ENCODE assay signal across 22 mouse cellular contexts in genomic region chr11:39596479-39596878, GRCm38 (mm10).
DNase-seq lines count a peak whose midpoint lies in the region; ATAC-seq and TF ChIP-seq lines count a peak whose summit lies in the region.
"Had no signal": no experiment of that assay in that cellular context is flagged by ENCODE, and none has a peak within 500 bp of the region (broad histone marks: within the 10 kb centered on the region; RNA-seq: fewer than 3 reads in every experiment).

No protein-coding gene starts in this region.

- H3K9ac ChIP-seq in hindbrain, embryonic 12.5 days = no peak overlapping the region
- no peak overlapping the region for H3K9ac ChIP-seq in hindbrain, embryonic 11.5 days (ENCODE audit: low read depth, low read length)
- H3K9ac ChIP-seq in forebrain, postnatal 0 days = no peak overlapping the region
- H3K9ac ChIP-seq in midbrain, postnatal 0 days (replicated peaks; ENCODE audit: low read length, poor library complexity, severe bottlenecking) = no peak overlapping the region
- no peak overlapping the region for H3K9ac ChIP-seq in heart, adult 2 months (ENCODE audit: low read depth, low read length)
- H3K9ac ChIP-seq: embryonic facial prominence, embryonic 15.5 days; stomach, embryonic 15.5 days had no signal

- H3K4me2 ChIP-seq in hindbrain, embryonic 12.5 days (replicated peaks) = no peak overlapping the region
- no peak overlapping the region for H3K4me2 ChIP-seq in hindbrain, embryonic 11.5 days (replicated peaks; ENCODE audit: low read depth, low read length)
- no peak overlapping the region for H3K4me2 ChIP-seq in forebrain, postnatal 0 days (ENCODE audit: low read depth)
- no peak overlapping the region for H3K4me2 ChIP-seq in midbrain, postnatal 0 days (ENCODE audit: low read depth, low read length, poor library complexity, severe bottlenecking)
- H3K4me2 ChIP-seq: embryonic facial prominence, embryonic 15.5 days; stomach, embryonic 15.5 days had no signal

- intact Hi-C loops in heart, adult 2 months (cut with DNase I) = no loop called here

- no peak for TF ChIP-seq POLR2A in heart, adult 2 months (IDR thresholded peaks at IDR 0.05; ENCODE audit: insufficient read depth, low read depth, low read length)

- H3K4me3 ChIP-seq in hindbrain, embryonic 12.5 days = no peak overlapping the region
- no peak overlapping the region for H3K4me3 ChIP-seq in hindbrain, embryonic 11.5 days (ENCODE audit: low read depth, low read length)
- no peak overlapping the region for H3K4me3 ChIP-seq in forebrain, postnatal 0 days (ENCODE audit: low read depth, low read length)
- no peak overlapping the region for H3K4me3 ChIP-seq in midbrain, postnatal 0 days (ENCODE audit: low read depth, low read length)
- H3K4me3 ChIP-seq in heart, adult 2 months = no peak overlapping the region
- H3K4me3 ChIP-seq: embryonic facial prominence, embryonic 15.5 days; stomach, embryonic 15.5 days had no signal

- H3K79me2 ChIP-seq in heart, adult 2 months (replicated peaks; ENCODE audit: control insufficient read depth, insufficient read depth, low read length) = no peaks in the 10 kb centered on the region

- no peak for TF ChIP-seq CTCF in forebrain, postnatal 0 days (IDR thresholded peaks at IDR 0.05; ENCODE audit: low read depth)
- no peak for TF ChIP-seq CTCF in midbrain, postnatal 0 days (IDR thresholded peaks at IDR 0.05)
- TF ChIP-seq CTCF in heart, adult 2 months (IDR thresholded peaks at IDR 0.05) = no peak

- H3K36me3 ChIP-seq in hindbrain, embryonic 12.5 days = no peaks in the 10 kb centered on the region
- H3K36me3 ChIP-seq in hindbrain, embryonic 11.5 days (ENCODE audit: control insufficient read depth, insufficient read depth, low read length) = no peaks in the 10 kb centered on the region
- H3K36me3 ChIP-seq in forebrain, postnatal 0 days (ENCODE audit: insufficient read depth) = no peaks in the 10 kb centered on the region
- H3K36me3 ChIP-seq in midbrain, postnatal 0 days (ENCODE audit: insufficient read depth, low read length) = no peaks in the 10 kb centered on the region
- no peaks in the 10 kb centered on the region for H3K36me3 ChIP-seq in heart, adult 2 months (ENCODE audit: control insufficient read depth, insufficient read depth, low read length)
- H3K36me3 ChIP-seq: embryonic facial prominence, embryonic 15.5 days; stomach, embryonic 15.5 days had no signal

- ATAC-seq in hindbrain, embryonic 12.5 days (ENCODE audit: low FRiP score) = peak; percentile 75
- ATAC-seq in hindbrain, embryonic 11.5 days (ENCODE audit: low FRiP score) = no peak
- ATAC-seq in forebrain, postnatal 0 days = peak; percentile 53; the same call in 1 of the 2 replicates
- no peak for ATAC-seq in midbrain, postnatal 0 days (ENCODE audit: low FRiP score)
- ATAC-seq: activated CD4-positive, CD25-positive, alpha-beta regulatory T cell, adult 4 months had no signal

- TF ChIP-seq EP300 in heart, adult 2 months (IDR thresholded peaks at IDR 0.05; ENCODE audit: insufficient read depth, low read depth, low read length) = no peak

- 0 out of 2 replicates have a peak, but pooled peaks cover 2% of the 10 kb centered on the region for H3K4me1 ChIP-seq in hindbrain, embryonic 12.5 days
- no peaks in the 10 kb centered on the region for H3K4me1 ChIP-seq in hindbrain, embryonic 11.5 days (replicated peaks; ENCODE audit: control insufficient read depth, insufficient read depth, low read length)
- H3K4me1 ChIP-seq in forebrain, postnatal 0 days (ENCODE audit: insufficient read depth) = peaks cover 8% of the 10 kb centered on the region; the same call in 1 of the 2 replicates
- no peaks in the 10 kb centered on the region for H3K4me1 ChIP-seq in midbrain, postnatal 0 days (ENCODE audit: insufficient read depth, low read length)
- no peaks in the 10 kb centered on the region for H3K4me1 ChIP-seq in heart, adult 2 months (ENCODE audit: control insufficient read depth, insufficient read depth, low read length)
- H3K4me1 ChIP-seq: embryonic facial prominence, embryonic 15.5 days; stomach, embryonic 15.5 days had no signal

- H3K27ac ChIP-seq in hindbrain, embryonic 12.5 days = 0 out of 2 replicates have a peak overlapping the region, but pooled peaks have one; percentile 24
- H3K27ac ChIP-seq in hindbrain, embryonic 11.5 days (ENCODE audit: low read depth, low read length) = no peak overlapping the region
- no peak overlapping the region for H3K27ac ChIP-seq in forebrain, postnatal 0 days (ENCODE audit: low read depth, low read length)
- H3K27ac ChIP-seq in midbrain, postnatal 0 days (ENCODE audit: low read depth, low read length) = no peak overlapping the region
- no peak overlapping the region for H3K27ac ChIP-seq in heart, adult 2 months
- H3K27ac ChIP-seq: embryonic facial prominence, embryonic 15.5 days; macrophage; stomach, embryonic 15.5 days had no signal

- no peaks in the 10 kb centered on the region for H3K27me3 ChIP-seq in hindbrain, embryonic 12.5 days
- H3K27me3 ChIP-seq in hindbrain, embryonic 11.5 days (ENCODE audit: control insufficient read depth, insufficient read depth, low read length) = no peaks in the 10 kb centered on the region
- no peaks in the 10 kb centered on the region for H3K27me3 ChIP-seq in forebrain, postnatal 0 days (ENCODE audit: insufficient read depth, low read length)
- H3K27me3 ChIP-seq in midbrain, postnatal 0 days (ENCODE audit: insufficient read depth, low read length) = no peaks in the 10 kb centered on the region
- no peaks in the 10 kb centered on the region for H3K27me3 ChIP-seq in heart, adult 2 months (ENCODE audit: control insufficient read depth, insufficient read depth, low read length)
- H3K27me3 ChIP-seq: embryonic facial prominence, embryonic 15.5 days; stomach, embryonic 15.5 days had no signal

- DNase-seq in hindbrain, embryonic 11.5 days (ENCODE audit: low spot score) = no peak
- DNase-seq in brain, adult 2 months (ENCODE audit: low read depth, low spot score) = peak; percentile 8
- DNase-seq in forebrain, postnatal 0 days = peak; percentile 36
- DNase-seq in midbrain, postnatal 0 days (ENCODE audit: low spot score) = peak; percentile 36
- no peak for DNase-seq in heart, adult 2 months
- DNase-seq in layer of hippocampus, adult 9-10 months (ENCODE audit: low spot score) = no peak
- no peak for DNase-seq in kidney, postnatal 4 days
- DNase-seq: adrenal gland, postnatal 36 days; cerebellum, adult 11 months; cerebellum, postnatal 14 days; embryo, embryonic 11 days; gastrocnemius, postnatal 14 days; kidney, adult 8-10 months; liver; lung, adult 2 months; right cerebral cortex, postnatal 14 days; thymus, adult 2 months had no signal

- 17% methylated on average over 4 of the region's 4 CpGs for WGBS in hindbrain, embryonic 12.5 days
- WGBS in hindbrain, embryonic 11.5 days = 20% methylated on average over 4 of the region's 4 CpGs
- 7% methylated on average over 4 of the region's 4 CpGs for WGBS in forebrain, postnatal 0 days
- 20% methylated on average over 4 of the region's 4 CpGs for WGBS in midbrain, postnatal 0 days
- WGBS in heart, adult 2 months = 32% methylated on average over 4 of the region's 4 CpGs

- H3K9me3 ChIP-seq in hindbrain, embryonic 12.5 days (replicated peaks) = no peaks in the 10 kb centered on the region
- H3K9me3 ChIP-seq in hindbrain, embryonic 11.5 days (ENCODE audit: control insufficient read depth, low read length) = no peaks in the 10 kb centered on the region
- H3K9me3 ChIP-seq in forebrain, postnatal 0 days (ENCODE audit: low read length) = no peaks in the 10 kb centered on the region
- H3K9me3 ChIP-seq in midbrain, postnatal 0 days (ENCODE audit: low read length) = no peaks in the 10 kb centered on the region
- H3K9me3 ChIP-seq: embryonic facial prominence, embryonic 15.5 days; stomach, embryonic 15.5 days had no signal

Comparison
In these comparisons a context has a peak if more than half of its experiments do, and no peak if none do; other contexts are left out.
1. ATAC-seq: peak in hindbrain, embryonic 12.5 days (single experiment) and forebrain, postnatal 0 days (single experiment); none in hindbrain, embryonic 11.5 days (single experiment) and midbrain, postnatal 0 days (single experiment).
2. DNase-seq: peak in brain, adult 2 months (single experiment), forebrain, postnatal 0 days (single experiment) and midbrain, postnatal 0 days (single experiment); none in hindbrain, embryonic 11.5 days (single experiment), heart, adult 2 months (0 of 2), layer of hippocampus, adult 9-10 months (single experiment) and kidney, postnatal 4 days (0 of 2).